Mouse (Mus musculus): ENCODE measurements around the gene Pigq.

- TF ChIP-seq POLR2A (IDR thresholded peaks at IDR 0.05; ENCODE audit: control insufficient read depth, low read depth, low read length) (no peak), CTCF (IDR thresholded peaks at IDR 0.05; ENCODE audit: control insufficient read depth, insufficient read depth, insufficient replicate concordance, low read depth, low read length) (no peak)
Observed at GRCm38 (mm10) chr17:25984066-25984465, 39.3 kb upstream of the Pigq start.
